Mouse (Mus musculus) cerebellum, adult 18-20 months (tissue): ENCODE measurements around the gene Tmem145.
A peak's percentile ranks its signal among the peaks of the same experiment; 100 is the strongest.
"Not testable (repeated sequence)": the region's sequence is repeated elsewhere in the genome, so short reads cannot be mapped to it uniquely, and the experiment has no call there.

Experiments used
- DNase-seq, 2 experiments: peaks; one replicate each; pipeline ENCODE4 v3.0.0; 2021

Tmem145 gene

DNA sequence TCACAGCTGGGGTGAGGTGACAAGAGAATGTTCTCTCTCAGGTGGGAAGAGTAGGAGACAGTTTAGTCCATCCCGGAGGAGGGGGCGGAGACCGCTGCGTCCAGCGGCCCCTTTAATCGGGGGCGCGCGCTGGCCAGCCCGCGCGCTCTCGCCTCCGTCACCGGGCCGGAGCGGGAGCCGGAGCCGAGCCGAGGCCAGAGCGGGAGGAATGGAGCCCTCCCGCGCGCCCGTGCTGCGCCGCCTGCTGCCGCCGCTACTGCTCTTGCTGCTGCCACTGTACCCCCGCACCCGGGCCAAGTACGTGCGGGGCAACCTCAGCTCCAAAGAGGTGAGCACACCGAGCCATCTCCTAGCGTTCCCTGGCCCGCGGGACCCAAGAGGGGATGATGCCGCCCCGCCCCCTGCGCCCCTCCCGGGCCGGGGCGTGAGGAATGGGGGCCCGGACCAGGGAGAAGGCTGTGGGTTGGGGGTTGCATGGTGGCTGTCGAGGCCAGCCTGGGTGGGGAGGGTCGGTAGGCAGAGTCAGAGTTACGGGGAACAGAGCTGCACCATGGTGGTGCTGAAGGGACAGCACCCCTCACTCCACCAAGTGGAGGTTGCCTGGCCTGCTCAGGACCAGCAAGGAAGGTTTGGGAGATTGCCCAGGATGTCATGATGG lies at the start of gene Tmem145:
Gene Tmem145 (plus strand): TSS at position 151 of the 658 bp plus-strand sequence.
- DNase-seq, result peak; percentile 73 to 84

DNA sequence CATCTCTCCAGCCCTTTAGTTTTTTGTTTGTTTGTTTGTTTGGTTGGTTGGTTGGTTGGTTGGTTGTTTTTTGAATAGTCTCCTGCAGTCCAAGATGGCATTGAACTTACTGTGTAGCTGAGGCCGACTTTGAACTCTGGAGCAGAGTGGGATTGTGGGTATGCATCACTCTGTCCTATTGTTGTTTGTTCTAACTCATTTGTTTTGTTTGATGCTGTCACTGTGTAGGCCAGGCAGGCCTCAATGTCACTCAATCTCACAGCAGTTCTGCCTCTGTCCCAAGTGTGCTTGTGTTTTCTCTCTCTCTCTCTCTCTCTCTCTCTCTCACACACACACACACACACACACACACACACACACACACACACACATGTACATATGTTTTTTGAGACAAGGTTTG lies 44.0 kb upstream of the Tmem145 start:
- DNase-seq, result no peak

DNA sequence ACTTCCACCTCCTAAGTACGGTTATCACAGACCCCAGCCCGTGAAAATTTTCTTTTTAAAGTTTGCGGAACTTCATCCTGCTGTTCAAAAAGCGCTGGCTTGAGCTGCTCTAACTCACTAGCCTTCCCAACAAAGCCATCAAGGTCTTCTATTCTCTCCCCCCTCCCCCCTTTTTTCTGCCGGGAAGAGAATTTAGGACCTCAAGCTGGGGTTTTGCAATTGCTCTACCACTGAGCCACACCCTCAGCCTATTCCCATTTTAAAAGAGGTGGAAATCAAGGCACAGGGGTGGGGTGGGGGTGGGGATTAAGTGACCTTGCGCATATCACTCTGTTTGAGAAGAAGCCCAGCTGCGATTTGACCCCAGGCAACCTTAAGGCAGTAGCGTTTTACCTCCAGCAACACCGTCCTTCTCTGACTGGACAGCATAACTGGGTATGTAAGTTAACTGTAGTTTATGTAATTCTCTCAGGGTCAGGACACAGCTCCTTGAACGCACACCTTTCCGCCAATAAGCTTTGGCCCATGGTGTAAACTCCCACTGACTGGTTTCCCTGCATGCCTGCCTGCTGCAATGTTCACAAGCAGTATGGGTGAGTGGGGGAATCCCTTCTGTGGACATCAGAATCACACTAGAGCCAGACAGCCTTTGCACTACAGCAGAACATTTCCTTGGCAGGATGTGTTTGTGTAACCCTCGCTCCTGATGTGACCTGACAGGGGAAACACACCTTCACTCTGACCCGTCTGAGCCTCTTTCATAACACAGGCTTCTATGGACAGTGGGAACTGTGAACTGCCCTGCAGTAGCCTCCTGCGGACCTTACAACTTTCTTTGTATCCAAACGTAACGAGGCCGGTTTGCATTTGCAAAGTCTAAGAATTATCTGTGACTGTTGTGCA lies 41.7 kb upstream of the Tmem145 start:
- no peak for DNase-seq

DNA sequence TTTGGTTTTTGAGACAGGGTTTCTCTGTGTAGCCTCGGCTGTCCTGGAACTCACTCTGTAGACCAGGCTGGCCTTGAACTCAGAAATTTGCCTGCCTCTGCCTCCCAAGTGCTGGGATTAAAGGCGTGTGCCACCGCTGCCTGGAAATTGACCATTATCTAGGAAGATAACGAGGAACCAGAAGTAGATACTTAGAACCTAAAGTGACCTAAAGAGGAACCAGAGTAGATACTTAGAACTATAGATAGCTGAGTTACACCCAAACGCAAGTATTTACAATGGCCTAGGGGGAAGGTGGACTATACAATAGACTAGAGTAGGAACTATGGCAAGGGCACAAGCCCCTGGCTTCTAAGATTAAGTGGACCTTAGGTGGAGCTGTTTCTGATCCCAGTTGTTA lies 40.2 kb upstream of the Tmem145 start:
- not testable (repeated sequence) for DNase-seq

DNA sequence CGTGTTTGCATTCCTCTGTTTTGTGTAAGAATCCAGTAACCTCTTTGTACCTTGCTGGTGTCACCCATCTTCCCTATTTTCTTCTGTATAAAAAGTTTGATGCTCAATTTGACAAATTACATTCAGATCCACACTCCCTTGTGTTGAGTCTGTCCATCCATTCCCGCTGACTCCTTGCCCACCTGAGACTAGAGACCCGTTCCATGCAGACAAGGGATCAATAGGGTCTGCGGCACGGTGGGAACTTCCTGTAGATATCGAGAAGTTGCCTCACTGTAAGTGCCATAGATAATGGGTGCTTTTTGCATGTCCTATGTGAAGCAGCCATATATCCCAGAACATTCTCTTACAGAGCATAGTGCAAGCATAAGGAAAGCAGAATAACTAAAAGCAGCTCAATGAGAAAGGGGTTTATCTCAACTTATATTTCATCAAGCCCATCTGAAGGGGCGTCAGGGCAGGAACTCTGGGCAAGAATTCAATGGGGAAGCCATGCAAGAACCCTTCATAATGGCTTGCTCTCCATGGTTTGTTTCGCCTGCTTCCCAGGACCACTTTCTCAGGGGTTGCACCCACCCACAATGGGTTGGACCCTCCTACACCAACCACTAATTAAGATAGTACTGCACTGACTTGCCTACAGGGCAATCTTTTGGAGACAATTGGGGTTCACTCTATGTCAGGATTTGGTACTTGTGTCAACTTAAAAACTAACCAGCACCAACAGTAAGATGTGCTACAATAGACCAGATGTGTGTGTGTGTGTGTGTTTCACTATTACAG lies 39.5 kb upstream of the Tmem145 start:
- peak in 1 of 2 experiments; percentile 20 for DNase-seq

DNA sequence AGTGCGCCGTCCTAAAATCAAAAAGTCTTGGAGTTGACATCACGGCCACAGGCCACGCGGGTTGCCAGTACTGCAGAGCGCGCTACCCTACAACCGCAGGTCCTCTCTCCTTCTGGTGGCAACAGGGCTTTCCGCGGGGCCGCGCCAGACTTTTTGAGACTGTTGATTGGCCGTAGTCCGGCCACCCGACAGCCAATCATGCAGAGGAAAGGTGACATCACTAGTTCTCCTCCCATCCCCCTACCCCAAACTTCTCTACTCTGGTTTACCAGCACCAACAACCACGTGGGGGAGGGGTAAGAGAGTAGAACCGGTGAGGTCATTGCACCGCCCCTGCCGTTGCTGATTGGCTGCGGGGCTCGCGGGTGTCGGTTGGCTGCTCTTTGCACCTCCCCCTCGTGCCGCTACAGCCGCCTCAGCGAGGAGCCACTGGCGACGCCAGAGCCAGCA lies 38.6 kb upstream of the Tmem145 start, which contains the start of gene Cic:
Gene Cic (plus strand): TSS at position 404 of the 450 bp plus-strand sequence.
- DNase-seq, result peak; percentile 98 to 100

DNA sequence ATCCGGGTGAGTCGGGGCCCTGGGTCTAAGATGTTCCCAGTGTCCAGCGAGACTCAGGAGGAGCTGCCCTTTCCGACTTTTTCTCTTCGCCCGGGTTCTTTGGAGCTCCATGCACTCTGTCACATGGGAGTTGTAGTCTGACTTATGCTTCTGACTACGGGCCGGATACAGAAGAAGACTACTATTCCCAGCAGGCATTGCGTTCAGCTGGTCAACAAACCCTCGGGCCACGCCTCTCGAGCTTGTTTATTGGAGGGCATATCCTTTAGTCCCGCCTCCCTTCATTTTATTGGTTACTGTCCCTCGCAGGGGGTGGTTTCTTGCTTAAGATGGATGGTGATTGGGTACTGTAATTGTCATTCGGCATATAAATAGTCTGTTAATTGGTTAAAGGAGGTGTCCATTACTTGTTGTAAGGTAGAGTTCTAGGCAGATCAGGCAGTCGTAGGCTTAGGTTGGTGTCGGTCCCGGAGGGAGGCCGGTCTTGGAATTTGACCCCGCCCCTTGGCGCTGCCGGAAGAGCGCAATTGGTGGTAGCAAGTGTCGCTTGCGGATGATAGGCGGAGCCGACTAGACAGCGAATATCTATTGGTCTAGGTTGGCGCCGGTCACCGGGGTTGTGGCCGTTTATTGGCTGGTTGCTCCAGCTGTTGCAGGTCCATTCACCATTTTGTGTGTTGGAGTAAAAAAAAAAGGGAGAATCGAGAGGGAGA lies 38.0 kb upstream of the Tmem145 start:
- DNase-seq, result peak; percentile 99 to 100

DNA sequence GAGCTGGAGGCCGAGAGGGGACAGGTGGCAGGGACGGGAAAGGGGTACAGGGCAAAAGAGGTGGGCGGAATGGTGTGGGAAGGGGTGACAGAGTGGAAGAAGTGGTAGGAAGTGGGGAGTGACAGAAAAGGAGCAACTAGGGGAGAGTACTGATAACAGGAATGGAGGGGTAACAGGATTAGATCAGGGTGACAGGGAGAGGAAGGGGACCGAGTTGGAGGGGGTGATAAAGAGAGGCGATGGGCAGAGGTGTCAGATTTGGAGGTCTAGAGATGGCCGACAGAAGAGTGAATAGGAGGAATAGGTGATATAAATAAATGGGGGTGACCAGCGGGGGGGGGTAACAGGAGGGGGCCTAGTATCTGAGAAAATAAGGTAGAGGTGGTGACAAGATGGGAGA lies 37.3 kb upstream of the Tmem145 start:
- DNase-seq, result no peak

DNA sequence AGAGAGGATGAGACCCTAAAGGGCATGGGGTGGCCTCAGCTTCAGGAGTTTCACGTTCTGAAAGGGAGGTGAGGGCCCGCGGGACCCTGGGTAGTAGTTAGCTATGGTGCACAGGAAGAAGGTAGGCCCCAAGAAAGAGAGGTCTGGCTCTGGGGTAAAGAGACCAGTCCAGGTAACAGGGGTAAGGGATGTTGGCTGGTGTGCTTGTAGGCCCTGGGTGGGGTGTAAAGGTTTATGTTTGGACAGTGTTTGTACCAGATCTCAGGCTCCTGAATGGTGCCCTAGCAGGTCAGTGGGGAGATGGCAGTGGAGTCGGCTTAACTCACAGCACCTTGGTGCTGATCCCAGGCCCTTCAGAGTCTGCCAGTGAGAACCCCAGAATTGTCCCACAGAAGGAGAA lies 36.9 kb upstream of the Tmem145 start:
- peak in 1 of 2 experiments; percentile 39 for DNase-seq

DNA sequence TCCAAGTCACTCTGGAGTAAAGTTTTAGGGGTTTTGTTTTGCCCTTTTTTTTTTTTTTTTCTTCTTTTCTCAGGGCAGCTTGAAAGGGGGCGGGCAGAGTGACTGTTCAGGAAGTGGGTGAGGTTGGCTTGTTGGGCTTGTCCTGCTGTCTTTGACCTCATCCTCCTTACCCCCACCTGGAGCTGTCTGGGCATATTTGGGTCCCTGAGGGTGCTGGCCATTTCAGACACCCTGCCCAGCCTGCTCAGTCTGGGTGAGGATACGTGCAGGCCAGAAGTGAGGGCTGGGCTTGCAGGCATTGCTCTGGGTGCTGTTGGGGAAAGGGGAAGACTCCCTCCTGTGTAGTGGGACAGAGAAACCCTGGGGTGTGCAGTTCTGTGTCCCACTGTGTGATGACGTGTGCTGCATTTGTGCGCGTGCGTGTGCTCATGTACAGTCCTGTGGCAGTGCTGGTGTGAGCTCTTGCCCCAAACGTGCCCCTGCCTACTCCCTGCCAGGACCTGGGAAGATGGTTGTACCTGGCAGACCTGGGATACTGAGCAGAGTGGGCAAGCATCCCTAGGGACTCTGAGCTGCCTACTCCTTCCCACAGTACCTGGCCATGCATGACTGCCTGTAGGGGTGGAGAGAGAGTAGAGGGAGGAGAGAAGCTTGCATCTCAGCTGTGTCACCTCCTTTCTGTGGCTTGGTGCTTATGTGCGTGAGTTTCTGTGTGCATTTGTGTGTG lies 36.2 kb upstream of the Tmem145 start:
- peak; percentile 18 to 26 for DNase-seq

DNA sequence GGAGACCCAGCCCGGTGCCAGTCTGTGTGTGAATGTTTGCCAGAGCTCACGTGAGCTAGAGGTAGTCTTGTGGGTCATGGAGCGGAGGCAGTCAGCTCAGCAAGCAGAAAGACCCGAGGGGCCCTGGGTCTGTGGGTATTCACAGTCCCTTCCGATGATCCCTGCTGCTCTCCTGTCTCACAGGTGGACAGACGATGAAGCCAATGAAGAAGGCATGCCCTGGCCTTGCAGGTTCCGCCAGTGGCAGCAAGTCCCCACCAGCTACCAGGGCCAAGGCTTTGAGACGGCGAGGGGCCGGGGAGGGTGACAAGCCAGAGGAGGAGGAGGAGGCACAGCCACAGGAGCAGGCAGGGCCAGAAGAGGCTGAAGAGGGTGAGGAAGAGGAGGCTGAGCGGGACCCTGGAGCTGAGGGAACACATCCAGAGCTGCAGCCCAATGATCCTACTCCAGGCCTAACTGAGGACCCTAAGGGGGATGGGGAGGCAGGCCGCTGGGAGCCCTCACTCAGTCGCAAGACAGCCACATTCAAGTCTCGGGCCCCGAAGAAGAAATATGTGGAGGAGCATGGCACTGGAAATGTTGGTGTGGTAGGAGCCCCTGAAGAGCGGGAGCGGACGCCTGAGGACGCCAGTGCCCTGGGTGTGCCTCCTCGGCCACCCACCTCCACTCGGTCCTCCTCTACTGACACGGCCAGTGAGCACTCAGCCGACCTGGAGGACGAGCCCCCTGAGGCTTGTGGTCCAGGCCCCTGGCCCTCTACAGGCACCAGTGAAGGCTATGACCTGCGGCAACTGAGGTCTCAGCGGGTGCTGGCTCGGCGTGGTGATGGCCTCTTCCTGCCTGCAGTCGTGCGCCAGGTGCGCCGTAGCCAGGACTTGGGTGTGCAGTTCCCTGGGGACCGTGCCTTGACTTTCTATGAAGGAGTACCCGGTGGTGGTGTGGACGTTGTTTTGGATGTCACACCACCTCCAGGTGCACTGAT lies 35.0 kb upstream of the Tmem145 start:
- peak in 1 of 2 experiments; percentile 24 for DNase-seq

DNA sequence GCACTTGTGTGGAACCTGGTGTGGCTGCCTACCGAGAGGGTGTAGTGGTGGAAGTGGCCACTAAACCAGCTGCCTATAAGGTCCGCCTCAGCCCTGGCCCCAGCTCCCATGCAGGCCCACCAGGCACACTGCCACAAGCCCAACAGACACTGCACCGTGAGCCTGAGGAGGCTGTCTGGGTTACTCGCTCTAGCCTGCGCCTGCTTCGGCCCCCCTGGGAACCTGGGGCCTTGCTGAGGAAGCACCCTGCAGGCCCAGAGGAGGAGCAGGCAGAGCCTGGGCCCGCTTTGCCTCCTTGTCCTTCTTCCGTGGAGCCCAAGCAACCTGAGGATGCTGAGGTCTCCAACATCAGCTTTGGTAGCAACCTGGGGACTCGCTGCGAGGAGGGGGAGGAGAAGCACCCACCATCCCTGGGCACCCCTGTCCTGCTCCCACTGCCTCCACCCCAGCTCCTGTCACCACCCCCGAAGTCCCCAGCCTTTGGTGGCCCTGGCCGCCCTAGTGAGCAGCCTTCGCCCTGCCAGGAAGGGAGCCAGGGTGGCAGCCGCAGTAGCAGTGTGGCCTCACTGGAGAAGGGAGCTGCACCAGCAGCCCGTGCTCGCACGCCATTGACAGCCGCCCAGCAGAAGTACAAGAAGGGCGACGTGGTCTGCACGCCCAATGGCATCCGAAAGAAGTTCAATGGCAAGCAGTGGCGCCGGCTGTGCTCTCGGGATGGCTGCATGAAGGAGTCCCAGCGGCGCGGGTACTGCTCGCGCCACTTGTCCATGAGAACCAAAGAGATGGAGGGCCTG lies 34.1 kb upstream of the Tmem145 start:
- DNase-seq, result peak in 1 of 2 experiments; percentile 24

DNA sequence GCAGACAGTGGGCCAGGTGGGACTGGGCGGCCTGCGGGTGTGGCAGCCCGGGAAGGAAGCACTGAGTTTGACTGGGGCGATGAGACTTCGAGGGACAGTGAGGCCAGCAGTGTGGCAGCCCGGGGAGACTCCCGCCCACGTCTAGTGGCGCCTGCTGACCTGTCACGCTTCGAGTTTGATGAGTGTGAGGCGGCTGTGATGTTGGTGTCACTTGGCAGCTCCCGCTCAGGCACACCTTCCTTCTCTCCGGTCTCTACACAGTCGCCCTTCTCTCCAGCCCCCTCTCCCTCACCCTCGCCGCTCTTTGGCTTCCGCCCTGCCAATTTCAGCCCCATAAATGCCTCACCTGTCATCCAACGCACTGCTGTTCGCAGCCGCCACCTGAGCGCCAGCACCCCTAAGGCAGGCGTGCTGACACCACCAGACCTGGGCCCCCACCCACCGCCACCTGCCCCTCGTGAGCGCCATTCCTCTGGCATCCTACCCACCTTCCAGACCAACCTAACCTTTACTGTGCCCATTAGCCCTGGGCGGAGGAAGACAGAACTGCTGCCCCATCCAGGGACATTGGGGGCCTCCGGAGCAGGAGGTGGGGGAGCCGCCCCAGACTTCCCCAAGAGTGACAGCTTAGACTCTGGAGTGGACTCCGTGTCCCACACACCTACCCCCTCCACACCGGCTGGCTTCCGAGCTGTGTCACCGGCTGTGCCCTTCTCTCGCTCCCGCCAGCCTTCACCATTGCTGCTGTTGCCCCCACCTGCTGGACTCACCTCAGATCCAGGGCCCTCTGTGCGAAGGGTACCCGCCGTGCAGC lies 33.3 kb upstream of the Tmem145 start:
- no peak for DNase-seq

DNA sequence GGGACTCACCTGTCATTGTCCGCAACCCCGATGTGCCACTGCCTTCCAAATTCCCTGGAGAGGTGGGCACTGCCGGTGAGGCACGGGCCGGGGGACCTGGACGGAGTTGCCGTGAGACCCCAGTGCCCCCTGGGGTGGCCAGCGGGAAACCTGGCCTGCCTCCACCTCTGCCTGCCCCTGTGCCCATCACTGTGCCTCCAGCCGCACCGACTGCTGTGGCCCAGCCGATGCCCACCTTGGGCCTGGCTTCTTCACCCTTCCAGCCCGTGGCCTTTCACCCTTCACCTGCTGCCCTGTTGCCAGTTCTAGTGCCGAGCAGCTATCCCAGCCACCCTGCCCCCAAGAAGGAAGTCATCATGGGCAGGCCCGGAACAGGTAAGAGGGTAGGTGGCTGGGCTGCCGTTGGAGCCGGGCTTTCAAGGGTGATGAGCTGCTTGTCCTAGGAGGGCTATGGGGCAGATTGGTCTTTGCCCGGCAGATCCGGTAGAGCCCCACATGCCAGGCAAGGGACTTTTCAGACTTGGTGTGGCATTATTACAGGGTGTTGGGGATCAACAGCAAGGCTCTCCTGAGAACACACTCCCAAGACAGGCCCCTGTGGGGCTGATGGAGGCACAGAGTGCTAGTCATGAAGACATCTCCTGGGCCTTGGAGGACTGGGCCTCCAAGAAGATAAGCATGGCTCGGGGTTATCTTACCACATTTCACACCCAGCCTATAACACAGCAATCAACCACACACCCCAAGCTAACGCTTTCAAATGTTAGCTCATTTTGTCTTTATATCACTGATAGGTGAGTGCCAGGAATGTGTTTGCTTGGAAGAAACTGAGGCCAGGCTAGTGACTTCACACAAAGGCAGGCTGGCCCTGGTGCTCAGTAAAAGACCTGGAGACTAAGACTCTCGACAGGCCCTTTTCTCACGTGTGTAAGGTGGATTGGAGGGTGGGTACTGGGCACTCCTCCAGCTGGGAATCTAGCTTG lies 32.4 kb upstream of the Tmem145 start:
- peak; percentile 25 to 40 for DNase-seq

DNA sequence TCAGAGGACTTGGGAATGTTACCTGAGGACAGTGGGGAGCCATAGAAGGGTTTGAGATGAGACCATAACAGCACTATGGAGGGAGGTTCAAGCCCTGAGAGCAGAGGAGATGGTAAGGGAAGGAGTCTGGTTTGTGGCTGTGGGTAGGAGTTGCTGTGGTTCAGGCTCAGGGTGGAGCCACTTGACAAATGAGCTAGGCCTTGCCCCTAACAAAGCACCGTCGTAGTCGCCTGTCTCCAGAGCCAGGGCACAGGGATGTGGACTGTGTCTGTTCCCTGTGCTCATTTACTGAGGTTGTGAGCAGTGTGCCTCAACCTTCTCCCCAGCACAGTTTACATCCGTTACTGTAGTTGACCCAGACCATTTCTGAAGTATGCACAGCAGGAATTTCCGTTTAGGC lies 31.3 kb upstream of the Tmem145 start:
- DNase-seq, result peak in 1 of 2 experiments; percentile 10

DNA sequence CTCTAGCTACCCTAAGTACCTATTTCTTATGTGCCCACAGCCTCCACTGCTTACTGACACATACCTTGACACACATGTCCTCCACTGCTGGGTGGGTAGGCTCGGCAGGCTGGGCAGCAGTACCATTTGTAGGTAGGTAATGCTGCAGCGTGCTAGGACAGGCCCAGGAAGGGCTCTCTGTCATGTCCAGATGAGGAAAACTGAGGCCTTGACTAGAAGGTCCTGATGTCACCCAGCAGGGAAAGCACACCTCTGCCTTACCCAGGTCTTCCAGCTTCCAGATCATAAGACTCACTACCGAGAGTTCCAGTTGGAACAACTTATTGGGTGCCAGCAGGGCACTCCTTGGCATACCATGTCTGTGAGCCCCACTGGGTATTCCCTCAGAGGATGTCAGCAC lies 30.9 kb upstream of the Tmem145 start:
- DNase-seq, result peak in 1 of 2 experiments; percentile 20
